Mouse (Mus musculus): Measurements from ENCODE around the gene Ankrd11.

DNA sequence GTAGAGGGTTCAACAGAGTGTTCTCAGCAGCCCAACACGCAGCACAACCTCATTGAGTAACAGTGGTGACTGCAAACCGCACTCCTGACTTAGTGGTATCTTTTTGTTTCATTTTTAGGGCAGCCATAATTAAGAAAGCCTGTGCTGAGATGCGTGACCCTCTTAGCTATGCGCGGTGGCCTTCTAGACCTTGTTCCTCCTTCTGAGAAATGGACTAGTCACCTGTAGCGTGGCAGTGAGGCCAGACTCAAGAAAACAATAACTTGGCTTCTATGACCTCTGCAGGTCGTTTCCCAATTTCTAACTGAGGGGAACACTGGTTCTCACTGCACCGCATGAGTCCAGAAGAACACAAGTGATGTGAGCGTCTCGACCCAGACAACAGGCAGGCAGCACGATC lies 137.6 kb downstream of the Ankrd11 start:
- no peak for TF ChIP-seq POLR2AphosphoS2 (IDR thresholded peaks at IDR 0.05; ENCODE audit: insufficient read length, low read depth)
- no peak for TF ChIP-seq POLR2A (IDR thresholded peaks at IDR 0.05; ENCODE audit: insufficient read length, low read depth)
- TF ChIP-seq USF1 (IDR thresholded peaks at IDR 0.05; ENCODE audit: low read depth), result no peak
- no peak for TF ChIP-seq TCF3 (IDR thresholded peaks at IDR 0.05; ENCODE audit: insufficient read length, low read depth)
- TF ChIP-seq SRF (IDR thresholded peaks at IDR 0.05; ENCODE audit: control insufficient read depth, insufficient read length, low read depth), result no peak
- no peak for TF ChIP-seq REST (IDR thresholded peaks at IDR 0.05; ENCODE audit: insufficient read depth, insufficient read length)
- TF ChIP-seq TCF12 (IDR thresholded peaks at IDR 0.05; ENCODE audit: insufficient read depth, poor library complexity, severe bottlenecking), result no peak
- TF ChIP-seq E2F4 (IDR thresholded peaks at IDR 0.05; ENCODE audit: insufficient read depth), result no peak
- TF ChIP-seq MAX (IDR thresholded peaks at IDR 0.05; ENCODE audit: low read depth), result no peak

Measured in myocyte (in vitro differentiated cells).